Mouse (Mus musculus) stomach, postnatal 0 days (tissue): ENCODE results near the gene Nptxr.

Source experiments
- CTCF ChIP-seq: IDR thresholded peaks from 2 replicates; pipeline ENCODE4 v1.5.1; 2016; ENCODE audit warnings: antibody characterized with exemption, low read depth, mild to moderate bottlenecking, moderate library complexity
- EP300 ChIP-seq: optimal IDR thresholded peaks from 2 replicates; pipeline ENCODE3; 2016; ENCODE audit warnings: antibody characterized with exemption

- TF ChIP-seq CTCF (no peak), EP300 (no peak)
Observed at GRCm38 (mm10) chr15:79827061-79827777, 22.7 kb upstream of the Nptxr start.
